Mouse (Mus musculus) cerebellum, adult 9-11 months (tissue): ENCODE results near the gene Dnah6.

Experiments
- DNase-seq: peaks from one replicate; pipeline ENCODE4 v3.0.0; 2022

The Dnah6 gene

DNA sequence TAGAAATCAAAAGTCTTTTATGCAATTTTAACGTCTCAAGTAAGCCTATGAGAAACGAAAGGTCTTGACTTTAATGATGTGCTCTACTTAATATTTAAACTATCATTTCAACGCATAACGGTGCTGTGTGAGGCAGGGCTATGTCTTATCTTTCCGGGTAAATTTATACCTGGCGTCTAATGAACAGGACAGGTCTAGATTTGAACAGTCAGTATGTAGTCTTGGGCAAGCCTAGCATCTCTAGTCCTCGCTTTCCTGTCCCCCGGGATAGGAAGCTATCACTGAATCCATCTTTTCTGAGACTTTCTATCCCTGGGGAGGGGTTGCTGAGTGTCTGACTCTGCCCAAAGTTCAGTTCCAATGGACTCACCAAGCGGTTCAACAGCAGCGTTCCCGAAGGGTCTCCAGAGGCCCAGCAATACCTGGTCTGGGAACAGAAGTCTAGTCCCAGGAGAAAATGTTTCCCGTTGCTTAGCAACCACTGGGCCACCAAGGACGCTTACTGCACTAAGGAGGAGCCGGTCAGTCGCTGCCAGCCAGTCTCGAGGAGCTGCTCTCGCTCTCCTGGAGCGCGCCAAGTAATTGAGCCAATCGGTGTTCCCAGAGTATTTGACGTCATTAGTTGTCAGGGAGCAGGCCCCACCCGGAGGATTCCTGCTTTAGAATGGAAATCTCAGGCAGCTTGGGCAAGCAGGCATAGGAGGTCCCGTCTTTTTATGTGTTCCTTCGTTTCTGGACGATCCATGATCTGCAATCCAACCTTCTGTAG lies at the start of gene Dnah6:
Gene Dnah6, minus strand, starts transcription at position 463 of the 769 bp plus-strand sequence.
- DNase-seq = peak; percentile 94

DNA sequence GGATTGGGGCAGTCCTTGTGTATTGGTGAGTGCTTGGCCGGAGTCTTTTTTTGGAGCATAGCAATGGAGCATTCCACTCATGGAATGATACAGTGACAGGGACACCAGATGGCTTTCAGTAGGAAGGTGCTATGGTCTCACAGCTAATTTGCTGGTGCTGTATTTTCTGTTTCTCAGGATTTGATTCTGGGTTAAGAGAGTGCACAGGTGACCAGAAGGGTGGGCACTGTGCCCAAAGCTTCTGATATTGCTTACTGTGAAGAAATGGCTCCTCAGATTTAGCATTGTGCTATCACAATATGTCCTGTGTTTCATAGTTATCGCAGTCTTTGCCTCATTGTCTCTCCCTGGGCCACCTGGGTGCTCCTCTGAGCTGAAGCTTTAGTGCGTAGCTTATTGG lies 47.9 kb upstream of the Dnah6 start:
- peak; percentile 57 for DNase-seq

DNA sequence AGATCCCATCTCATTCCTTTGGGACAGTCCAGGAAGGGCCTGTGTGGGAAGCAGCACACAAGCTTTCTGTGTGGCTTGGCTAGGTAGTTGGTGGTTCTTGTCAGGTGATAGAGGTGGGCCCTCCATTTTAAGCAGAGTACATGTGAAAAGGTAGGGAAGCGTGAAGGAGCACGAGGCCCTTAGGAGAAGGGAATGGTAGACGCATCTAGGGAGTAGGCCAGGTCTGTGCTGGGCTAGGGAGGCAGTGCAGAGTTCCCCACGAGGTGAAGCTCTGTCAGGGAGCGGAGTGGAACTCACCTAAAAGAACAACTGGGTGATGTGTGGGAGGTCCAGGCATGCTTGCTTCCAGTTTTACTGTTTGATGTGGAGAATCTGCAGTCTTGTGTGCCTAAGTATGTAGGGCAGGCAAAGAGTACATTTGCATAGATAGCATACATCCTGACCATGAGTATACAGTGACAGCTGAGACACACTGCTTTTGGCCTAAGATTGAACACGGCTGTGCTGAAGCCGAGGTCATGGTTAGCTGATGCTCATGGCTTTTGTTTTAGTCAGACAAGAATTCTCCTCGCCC lies 46.4 kb upstream of the Dnah6 start:
- no peak for DNase-seq

DNA sequence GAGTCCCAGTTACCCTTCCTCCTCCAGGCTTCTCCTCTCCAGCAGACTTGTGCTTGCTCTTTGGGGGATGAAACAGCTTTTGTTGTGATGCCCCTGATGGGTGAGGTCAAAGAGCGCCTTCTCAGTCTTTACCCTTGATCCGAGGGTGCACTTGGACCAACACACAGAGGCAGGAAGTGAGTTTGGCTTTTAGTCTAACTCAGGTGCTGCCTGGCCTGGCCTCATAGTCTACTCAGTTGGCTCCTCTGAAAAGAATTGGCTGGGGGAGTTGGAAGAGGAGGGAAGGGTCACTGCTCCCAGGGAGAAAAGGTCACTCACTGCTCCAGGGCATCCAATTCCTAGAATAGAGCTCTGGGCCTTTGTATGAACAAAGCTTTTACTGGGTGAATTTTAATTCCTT lies 43.4 kb upstream of the Dnah6 start:
- no peak for DNase-seq

DNA sequence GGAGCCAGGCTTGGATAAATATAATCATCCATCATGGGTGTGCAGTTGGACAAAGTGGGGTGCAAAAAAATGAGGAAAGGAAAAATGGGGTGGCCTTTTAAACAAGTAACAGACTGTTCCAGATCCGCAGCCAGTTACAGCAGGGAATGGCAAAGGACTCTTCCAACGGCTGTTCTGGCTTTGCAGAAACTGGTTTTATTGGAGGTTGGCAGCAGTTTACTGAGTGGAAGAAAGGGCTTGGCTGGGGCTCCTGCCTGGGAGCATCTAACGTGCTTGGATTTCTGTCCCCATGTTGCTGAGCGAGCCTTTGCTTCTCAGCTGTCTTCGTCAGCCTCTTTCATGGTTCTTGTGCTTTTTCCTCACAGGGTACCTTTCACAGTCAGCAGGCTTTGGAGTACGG lies 38.7 kb upstream of the Dnah6 start:
- no peak for DNase-seq

DNA sequence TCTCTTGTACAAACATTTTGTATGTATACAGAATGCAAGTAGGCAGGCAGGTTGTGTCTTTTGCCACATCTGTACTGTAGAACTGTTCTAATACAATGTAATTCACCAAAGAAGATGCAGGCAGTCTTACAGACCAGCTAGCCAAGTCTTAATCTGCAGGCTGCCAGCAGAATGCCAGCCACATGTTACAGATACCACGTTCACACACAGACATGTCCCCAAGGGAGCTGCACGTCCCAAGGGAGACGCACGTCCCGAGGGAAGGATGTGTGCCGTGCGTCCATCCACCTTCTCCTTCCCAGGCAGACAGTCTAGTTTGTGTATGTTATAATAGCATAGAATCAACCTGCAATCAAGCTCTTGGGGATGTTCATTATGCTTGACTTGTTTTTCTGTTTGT lies 35.6 kb upstream of the Dnah6 start:
- DNase-seq = no peak

DNA sequence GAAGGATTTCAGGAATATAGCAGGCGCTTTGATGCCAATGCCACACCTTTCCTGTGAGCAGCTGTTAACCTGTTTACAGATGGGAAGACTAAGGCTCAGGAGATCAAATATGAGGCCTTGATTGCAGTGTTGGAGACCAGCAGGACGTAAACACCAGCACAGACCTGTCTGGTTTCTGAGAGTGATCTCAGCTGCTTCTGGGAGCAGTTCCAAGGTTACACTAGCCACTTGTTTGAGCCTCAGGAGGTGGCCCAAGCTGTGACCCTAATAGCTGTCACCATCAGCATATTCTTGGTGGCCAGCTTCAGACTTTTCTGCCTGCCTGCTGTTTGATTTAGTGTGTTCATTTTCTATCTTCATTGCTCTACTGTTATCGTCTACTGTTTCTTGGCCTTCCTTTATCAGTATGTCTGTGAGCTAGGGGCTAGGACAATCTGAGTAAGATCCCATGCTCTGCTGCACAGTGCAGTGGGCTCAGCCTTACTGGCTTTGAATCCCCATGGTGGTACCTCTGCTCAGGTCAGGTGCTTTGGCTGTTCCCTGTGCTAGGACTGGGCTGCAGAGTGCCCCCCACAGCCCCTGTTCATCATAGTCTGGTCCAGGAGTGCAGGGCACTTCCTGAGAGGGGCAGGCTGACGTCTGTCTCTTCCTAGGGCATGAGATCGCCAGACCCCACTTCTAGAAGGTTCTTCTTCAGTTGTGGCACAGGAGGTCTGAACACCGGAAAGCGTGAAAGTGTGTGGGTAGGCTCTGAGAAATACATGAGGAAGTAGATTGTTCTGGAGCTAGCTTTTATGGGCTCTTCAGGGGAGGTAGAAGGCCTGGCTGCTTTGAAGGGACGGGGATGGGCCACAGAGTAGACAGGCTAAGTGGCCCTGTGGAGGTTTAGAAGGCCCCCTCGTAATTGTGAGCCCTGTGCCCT lies 33.1 kb upstream of the Dnah6 start:
- peak; percentile 51 for DNase-seq

DNA sequence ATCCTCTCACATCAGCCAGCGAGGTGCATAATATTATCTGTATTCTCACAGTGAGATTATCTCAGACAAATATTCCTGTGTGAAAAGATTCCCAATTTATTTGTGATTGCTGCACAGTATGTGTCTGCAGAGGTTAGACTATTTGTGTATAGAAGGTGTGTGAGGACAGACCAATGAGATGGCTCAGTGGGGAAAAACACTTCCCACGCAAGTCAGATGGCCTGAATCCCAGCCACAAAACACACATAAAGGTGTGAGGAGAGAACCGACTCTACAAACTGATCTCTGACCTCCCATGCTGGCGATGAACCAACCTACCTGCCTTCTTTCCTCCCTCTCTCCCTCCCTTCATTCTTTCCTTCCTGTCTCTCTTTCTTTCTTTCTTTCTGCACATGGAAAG lies 32.1 kb upstream of the Dnah6 start:
- no peak for DNase-seq

DNA sequence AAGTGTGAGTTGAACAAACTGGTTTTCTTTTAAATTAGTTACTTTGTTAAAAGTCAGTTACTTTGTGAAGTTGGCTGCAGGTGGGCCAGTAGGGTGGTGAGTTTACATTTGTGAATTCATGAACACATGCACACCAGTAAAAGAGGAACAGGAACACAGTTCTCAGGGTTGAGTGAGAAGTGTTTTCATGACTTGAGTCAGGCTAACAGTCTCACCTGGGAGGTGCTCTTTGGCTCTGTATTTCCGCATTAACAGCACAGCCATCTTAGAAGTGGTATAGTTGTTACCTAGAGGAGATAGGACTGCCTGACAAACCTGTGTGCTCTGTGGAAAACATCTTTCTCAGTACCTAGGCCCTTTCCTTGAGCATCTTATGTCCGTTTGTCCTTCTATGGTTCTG lies 31.6 kb upstream of the Dnah6 start:
- no peak for DNase-seq

DNA sequence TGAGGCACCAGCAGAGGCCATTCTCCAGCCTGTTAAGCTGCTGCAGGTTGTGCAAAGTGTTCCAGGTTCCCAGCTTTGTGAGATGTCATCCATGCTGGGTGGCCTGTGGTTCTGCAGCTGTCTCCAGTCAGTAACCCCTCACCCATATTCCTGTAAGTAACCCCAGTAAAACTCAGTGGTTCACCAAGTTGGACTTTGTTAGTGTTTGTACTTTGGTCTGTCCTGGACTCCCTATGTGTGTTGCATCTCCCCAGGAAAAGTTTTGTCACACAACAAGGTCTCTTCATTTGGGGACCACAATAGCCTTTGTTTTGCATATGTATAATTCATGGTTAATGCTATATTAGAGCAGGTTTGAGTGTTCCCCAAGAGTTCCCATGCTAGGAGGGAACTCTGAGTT lies 30.9 kb upstream of the Dnah6 start:
- DNase-seq = no peak

DNA sequence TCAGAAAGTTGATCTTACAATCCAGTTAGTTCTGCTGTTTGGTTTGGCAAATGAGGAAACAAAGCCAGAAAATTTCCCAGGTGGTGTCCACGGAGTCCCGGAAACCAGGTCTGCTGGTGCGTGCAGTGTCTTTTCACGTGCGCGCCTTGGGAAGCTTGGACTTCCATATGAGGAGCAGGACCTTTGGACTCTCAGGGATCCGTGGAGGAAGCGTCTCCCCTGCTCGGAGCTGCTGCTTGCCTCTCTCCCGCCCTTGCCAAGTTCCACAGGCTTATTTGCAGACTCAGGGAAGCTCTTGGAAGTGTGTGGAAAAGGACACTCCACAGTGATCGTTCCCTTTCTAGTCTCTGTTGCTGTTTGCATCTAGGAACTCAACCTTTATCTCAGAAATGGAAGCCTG lies 29.9 kb upstream of the Dnah6 start:
- no peak for DNase-seq

DNA sequence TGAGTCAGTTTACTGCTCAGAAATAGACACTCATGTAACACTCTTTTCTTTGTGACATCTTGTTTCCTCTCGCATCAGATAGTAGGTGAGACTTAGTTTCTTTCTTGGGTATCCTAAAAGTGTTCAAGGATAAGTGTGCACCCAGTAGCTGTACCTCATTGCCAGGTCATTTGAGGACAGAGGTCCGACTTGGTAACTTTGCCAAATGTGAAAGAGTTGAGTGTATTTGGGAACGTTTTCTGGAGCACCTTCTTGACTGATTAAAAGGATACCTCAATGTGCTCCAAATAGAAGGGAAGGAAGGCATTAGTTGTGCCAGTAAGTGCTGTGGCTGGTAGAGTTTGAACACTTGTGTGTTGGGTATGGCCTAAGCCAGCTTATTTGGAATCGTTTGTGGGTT lies 28.4 kb upstream of the Dnah6 start:
- no peak for DNase-seq

DNA sequence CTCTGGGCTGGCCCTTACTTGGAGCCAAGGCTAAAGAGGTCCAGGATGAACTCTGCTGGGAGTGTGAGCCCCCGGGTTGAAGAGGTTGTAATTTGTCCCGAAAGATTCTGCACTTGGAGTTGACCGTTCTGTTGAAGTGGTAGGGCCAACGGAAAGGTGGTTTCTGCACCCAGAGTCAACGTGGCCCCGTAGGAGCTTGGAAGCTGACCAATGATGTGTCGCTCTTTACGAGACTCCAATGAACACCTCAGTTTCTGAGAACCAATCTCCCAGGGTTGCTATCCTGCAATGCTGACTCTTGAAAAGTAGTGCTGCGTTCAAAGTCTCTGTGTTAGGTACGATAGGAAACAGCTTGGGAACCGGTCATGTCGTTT lies 27.6 kb upstream of the Dnah6 start:
- peak; percentile 73 for DNase-seq

DNA sequence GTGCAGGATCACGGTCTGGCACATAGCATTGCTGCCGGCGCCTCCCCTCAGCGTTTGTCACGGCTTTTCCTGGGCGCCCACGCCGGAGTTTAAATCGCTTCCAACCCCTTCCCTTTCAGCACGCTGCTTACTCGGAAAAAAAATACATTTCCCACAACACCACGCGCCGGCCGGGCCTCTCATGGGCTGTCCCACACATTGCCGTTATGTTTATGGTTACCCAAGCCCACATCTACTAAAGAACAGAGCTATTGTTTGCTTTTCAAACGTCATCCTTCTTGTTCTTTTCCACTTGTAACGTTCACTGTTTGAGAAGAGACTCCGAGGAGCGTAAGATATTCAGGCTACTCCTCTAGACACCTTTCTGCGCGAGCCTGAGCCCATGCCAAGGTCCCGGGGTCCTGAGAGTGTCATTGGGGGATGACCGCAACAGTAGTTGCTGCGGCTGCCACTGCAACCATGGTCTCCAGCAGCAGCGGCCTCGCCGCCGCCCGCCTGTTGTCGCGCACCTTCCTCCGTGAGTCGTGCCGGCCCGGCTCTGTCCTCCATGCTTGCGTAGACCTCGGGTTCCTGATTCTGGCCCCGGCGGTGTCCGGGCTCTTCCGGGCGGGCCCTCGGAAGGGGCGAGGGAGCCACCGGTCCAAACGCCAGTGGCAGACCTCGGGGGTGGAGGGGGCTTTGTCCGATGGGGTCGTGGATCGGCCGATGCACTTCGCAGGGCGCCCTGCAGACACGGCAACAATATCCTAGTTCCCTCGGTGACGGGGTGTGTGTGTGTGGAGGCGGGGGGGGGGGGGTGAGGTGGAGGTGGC lies 27.0 kb upstream of the Dnah6 start, which contains the start of gene Suclg1:
Gene Suclg1, plus strand, starts transcription at position 146 of the 812 bp plus-strand sequence.
- peak; percentile 90 for DNase-seq

DNA sequence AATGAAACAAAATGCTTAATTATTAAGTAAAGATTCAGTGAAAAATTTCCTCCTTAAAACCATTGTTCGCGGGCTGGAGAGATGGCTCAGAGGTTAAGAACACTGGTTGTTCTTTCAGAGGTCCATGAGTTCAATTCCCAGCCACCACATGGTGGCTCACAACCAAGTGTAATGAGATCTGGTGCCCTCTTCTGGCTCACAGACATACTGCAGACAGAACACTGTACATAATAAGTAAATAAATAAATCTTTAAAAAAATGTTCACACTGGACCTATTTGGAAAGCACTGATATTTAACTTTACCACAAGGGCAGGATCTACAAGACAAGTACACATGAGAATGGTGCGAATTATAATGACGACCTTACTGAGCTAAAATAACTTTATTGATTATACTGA lies 26.0 kb upstream of the Dnah6 start:
- DNase-seq = peak; percentile 36

DNA sequence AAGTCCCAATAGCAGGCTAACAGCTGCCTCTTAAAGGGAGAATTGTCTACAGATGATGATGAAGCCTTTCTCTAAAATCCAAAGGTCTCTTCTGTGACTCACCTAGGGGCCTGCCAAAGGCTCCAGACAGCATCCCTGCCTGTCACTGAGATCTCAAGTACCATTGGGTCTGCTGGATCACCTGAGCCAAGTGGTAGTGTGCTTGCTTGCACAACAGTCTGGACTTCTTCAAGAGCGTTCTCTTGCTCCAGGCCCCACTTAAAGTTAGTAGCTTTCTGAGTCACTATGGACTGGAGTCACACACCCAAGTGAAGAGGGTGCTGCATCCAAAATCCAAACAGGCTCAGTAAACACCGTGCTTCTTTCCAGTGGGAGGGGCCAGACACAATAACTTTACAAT lies 25.4 kb upstream of the Dnah6 start:
- DNase-seq = no peak

DNA sequence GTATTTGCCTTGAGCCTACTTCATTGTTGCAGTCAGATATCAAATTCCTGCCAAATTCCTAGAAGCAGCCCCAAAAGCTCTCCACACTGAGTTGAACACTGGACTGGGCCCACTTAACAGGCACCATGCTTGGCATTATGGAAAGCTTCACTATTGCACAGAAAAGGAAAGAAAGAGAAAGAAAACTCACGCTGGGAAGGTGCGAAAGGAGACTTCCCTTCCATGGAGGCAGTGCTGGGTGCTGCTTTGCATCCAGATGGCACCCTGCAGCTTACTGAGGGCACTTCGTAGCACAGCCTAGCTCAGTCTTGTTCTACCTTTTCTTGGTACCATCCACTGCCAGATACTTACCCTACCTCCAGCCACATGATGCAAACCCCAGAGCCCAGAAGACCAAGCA lies 14.2 kb upstream of the Dnah6 start:
- no peak for DNase-seq

DNA sequence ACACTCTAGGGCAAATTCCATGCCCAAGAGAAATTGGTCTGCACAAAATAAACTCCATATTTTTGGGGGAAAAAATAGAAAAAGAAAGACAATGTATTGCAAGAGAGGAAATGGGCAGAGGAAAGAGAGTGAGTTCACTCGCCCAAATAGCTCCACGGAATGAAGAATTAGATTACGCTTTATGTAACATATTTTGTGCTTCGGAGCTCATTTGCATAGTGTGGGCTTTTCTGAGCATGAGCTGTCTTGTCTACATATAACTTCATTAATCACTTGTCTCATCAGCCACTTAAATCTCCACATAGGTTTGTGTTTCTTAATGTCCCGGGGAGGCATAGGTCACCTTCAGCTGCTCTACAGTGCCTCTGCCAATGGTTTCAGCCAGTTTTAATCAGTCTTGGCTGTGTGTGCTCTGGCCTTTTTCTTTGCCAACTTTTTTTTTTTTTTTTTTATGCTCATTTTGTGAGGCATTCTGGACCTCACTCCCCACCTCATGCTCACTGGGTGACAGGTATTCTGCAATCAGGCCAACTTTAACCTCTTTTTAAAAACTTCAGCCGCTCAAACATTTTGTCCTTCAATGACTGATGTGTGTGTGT lies 12.9 kb upstream of the Dnah6 start:
- DNase-seq = no peak

DNA sequence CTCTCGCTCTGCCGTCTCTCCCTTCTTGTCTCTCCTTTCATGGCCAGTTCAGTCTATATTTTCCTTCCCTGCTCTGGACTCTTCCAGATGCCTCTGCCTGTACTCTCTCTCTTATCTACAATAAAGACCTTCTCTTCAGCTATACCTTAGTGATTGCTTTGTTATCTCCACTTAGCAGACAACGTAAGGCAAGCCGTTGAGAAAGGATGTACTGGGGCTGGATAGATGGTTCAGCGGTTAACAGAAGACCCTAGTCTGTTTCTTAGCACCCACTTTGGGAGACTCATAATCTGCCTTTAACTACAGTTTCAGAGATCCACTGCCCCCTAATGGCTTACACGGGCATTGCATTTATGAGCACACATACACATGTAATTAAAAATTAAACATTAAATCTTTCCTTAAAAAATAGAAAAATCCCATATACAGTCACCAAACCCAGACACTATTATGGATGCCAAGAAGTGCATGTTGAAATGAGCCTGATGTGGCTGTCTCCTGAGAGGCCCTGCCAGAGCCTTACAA lies 11.8 kb upstream of the Dnah6 start:
- DNase-seq = no peak

DNA sequence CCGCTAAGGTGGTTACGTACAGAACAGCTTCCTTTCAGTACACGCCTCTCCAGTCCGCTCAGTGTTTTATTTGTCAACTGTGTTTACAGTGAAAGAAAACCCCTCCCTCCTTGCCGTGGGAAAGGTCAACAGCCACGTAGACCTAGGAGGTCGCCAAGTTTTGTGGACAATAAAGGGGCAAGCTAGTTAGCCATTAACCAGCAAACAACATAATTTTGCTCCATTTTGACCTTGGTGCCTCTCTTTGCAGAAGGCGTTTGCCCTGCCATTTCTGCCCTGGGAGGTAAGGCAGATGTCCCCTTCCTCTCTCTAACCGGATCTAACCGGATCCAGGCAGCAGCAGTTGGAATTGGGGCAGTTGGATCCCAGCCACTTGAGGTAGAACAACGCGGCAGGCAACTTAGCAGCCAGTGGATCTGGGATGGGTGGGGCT lies 10.7 kb upstream of the Dnah6 start:
- no peak for DNase-seq

DNA sequence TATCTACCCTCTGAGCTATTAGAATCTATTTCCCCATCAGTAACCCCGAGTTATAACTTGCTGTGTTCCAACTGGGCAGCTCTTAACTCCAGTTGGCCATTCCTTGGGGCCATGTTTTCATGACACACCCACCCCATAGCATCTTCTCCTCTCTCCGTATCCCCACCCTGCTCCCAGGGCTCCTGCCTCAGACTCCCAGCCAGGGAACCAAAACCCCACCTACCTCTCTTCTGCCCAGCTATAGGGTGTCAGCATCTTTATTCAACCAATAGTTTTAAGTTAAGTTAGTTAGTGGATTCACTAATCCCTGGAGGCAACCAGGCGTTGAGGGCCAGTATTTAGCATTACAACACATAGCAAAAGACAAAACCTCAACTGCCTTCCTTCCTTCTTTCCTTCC lies 7.4 kb upstream of the Dnah6 start:
- DNase-seq = no peak

DNA sequence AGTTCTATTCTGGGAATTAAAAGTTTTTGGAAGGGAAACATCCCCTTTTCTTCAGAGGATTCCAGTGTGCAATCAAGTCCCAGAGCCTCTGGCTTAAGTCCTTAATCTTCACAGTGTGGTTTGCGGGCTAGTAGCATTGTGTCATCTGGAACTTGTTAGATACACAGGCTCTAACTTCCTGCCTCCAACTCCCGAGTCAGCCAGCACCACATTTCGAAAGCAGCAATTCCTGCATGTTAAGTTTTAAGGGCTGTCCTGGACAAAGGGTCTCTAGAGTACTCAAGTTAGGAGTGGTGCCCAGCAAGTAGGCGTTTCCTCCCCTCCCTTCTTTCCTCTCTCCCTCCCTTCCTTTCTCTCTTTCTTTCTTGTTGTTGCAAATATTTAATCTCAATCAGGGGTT lies 7.0 kb upstream of the Dnah6 start:
- DNase-seq = no peak
